Mouse (Mus musculus) adrenal gland, postnatal 36 days (tissue): Measurements from ENCODE around the gene Gm28036. TPM values are rescaled to one million over a fixed set of nuclear protein-coding genes. Genes with fewer than 3 reads are reported as not detected.

Source experiments
- DNase-seq, 2 experiments: peaks; one replicate each; pipeline ENCODE4 v3.0.0; 2021; ENCODE audit warnings: mixed read lengths in 1 of 2
- total RNA-seq, 2 experiments: library from RNA; stranded (reverse); gene quantifications; 2 replicates each; pipeline ENCODE4 v1.2.3; 2021

Gm28036 gene
- total RNA-seq, 2 experiments from 2014 or later, result 17.6 to 30.3 TPM

- peak in 1 of 2 experiments; percentile 44 for DNase-seq
Observed at GRCm38 (mm10) chr2:156084541-156084940, 42.4 kb downstream of the Gm28036 start.

- DNase-seq, result no peak
Observed at GRCm38 (mm10) chr2:156080391-156080790, 46.5 kb downstream of the Gm28036 start.

DNA sequence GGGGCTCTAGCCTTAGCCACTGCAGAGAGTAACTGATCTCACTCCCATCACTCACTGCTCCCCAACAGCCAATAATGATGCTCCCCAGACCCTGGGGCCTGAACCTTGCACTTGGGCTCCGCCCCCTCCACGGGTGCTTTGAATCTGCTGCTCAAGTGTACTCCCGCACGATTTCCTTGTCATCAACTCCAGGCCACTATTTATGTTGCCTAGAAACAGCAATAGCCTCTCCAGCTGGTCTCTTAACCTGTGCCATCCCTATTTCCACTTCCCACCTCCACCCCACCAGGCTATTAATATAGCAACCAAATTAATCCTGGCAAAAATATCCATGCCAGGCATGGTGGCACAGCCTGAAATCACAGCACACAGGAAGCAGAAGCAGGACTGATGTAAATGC lies 47.2 kb downstream of the Gm28036 start:
- no peak for DNase-seq

DNA sequence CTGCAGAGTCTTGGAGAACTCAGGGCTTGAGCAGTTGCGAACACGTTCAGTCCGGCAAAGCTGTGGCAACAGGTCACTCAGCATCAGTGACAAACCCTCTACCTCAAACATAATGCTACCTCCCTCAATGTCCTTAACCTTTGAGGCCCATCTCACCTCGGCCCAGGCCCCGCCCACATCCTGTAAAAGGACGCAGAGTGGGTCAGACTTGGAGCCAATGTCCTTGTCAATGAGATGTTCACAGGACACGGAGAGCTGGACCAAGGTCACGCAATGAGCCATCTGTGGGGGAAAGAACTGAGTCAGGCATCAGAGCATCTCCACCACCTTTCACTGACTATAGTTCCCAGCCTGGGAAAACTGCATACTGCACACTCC lies 47.7 kb downstream of the Gm28036 start:
- peak; percentile 71 to 83 for DNase-seq

- no peak for DNase-seq
Observed at GRCm38 (mm10) chr2:156078421-156079182, 48.3 kb downstream of the Gm28036 start.

DNA sequence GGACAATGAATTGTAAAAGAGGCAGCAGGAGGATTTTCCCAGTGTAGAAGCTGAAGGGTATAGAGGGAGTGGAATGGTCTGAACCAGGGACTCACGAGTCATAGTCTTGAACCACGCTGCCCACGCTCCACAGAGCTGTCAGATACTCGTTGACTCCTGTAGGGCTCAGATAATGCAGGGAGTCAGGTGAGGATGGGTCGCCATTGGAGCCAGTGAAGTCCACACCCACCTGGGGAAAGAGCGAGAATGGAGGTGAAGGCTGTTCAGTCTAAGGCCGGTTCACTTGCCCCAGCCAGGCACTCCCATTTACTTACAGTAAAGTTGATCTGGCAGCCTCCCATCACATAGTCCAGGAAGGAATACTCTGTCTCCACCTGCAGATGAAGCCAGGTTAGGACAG lies 49.4 kb downstream of the Gm28036 start:
- no peak for DNase-seq

DNA sequence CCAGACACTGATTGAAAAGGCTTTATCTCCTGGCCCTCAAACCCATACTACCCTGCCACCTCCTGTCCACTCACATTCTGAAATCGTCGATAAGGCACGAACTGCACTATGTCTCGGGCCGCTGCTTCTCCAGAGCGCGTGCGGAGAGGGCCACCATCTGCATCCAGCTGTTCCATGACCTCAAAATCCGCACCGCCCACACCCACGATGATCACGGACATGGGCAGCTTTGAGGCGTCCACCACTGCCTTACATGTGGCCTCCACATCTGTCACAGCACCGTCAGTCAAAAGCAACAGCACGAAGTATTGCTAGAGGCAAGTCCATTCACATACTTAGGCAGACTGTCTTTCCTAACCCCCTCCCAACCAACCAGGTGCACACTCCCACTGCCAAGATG lies 53.2 kb downstream of the Gm28036 start:
- no peak for DNase-seq

DNA sequence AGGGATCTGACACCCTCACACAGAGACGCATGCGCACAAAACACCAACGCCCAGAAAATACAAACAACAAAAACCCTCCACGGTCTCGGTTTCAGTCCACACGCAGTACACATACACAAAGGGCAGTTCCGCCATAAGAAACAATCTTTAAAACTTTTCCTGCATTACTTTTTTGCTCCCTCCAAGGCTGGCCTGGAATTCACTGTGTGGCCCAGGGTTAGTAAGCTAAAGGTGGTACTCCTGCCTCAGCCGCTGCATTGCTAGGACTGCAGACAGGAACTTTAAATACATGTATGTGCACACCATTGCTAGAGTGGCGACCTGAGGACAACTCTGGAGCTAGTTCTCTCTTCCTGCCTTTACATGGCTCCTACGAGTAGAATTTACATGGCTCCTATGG lies 55.7 kb downstream of the Gm28036 start:
- DNase-seq, result no peak

GRCm38 (mm10) chr2:156067916-156068315 lies 59.0 kb downstream of the Gm28036 start:
- DNase-seq, result no peak

DNA sequence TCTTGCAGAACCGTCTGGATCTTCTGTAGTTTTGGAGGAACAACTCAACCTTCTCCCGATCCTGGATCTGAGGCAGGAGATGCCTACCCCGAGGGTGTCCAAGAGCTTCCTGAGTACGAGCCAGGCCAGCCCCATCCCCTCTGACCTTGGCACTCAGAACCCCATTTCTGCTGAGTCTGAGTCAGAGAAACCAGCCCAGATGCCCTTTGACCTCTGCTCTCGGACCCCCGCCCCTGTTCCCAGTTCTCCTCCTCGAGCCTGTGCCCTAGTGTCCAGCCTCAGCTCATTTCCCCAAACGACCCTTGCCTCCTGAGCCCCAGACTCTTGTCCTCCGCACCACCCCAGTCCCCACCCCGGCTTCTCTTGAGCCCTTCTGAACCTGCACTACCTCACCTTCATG lies 60.8 kb downstream of the Gm28036 start:
- DNase-seq, result no peak

GRCm38 (mm10) chr2:156065099-156066041 lies 61.5 kb downstream of the Gm28036 start, which contains the start of gene Spag4:
Gene Spag4, plus strand, starts transcription at chr2:156065175.
- peak; percentile 90 to 93 for DNase-seq

GRCm38 (mm10) chr2:156052816-156053215 lies 74.1 kb downstream of the Gm28036 start, which contains the start of gene Fer1l4:
Gene Fer1l4, minus strand, starts transcription at chr2:156052947.
- DNase-seq, result no peak

DNA sequence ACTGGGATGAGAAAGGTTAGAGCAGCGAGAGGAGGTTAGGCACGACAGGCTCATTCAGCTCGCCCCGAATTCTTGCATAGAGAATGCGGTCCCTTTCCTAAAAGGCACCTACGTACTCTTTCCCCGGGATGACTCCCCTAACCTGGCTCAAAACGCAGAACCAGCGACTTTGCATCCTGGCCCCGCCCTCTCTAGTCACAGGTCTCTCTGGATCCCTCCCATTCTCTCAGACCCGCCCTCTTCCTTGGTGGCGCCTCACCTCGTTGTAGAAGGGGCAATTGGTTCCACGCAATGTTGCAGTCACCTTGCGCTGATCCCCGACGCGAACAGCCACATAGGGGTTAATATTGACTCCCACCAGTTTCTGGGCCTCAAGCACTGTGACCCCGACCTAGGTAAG lies 79.0 kb downstream of the Gm28036 start:
- DNase-seq, result no peak

GRCm38 (mm10) chr2:156042903-156043302 lies 84.0 kb downstream of the Gm28036 start:
- no peak for DNase-seq

- no peak for DNase-seq
Observed at GRCm38 (mm10) chr2:156039390-156039789, 87.5 kb downstream of the Gm28036 start.

- DNase-seq, result no peak
Observed at GRCm38 (mm10) chr2:156025482-156025881, 101.4 kb downstream of the Gm28036 start.

Other genes with a start within 250 kb of the Gm28036 start
- gene Uqcc1, start 196.8 kb downstream of the Gm28036 start, total RNA-seq, result 100 to 1,000 TPM; 103 to 126 TPM
- gene Gm15557, start 186.4 kb downstream of the Gm28036 start, total RNA-seq, result not detected
- under 1 TPM; 0.56 to 0.89 TPM for gene Gdf5, start 181.7 kb downstream of the Gm28036 start, total RNA-seq
- gene Cep250, start 170.6 kb downstream of the Gm28036 start, total RNA-seq, result 10 to 100 TPM; 11.5 to 11.9 TPM
- gene 6430550D23Rik, start 119.1 kb downstream of the Gm28036 start, total RNA-seq, result 1 to 10 TPM; 1.5 to 2.8 TPM
- 100 to 1,000 TPM; 235 to 250 TPM for gene Ergic3, start 119.0 kb downstream of the Gm28036 start, total RNA-seq
- gene Fer1l4, start 74.1 kb downstream of the Gm28036 start, total RNA-seq, result not detected
- gene Spag4, start 61.9 kb downstream of the Gm28036 start, total RNA-seq, result 1 to 10 TPM; 2.5 to 3.7 TPM
- 10 to 100 TPM; 47.5 to 55.6 TPM for gene Cpne1, start 15.1 kb downstream of the Gm28036 start, total RNA-seq
- gene Rbm12, start 15.1 kb downstream of the Gm28036 start, total RNA-seq, result 10 to 100 TPM; 21.9 to 29.4 TPM
- 100 to 1,000 TPM; 319 to 321 TPM for gene Romo1, start 16.9 kb upstream of the Gm28036 start, total RNA-seq
- gene Nfs1, start 17.1 kb upstream of the Gm28036 start, total RNA-seq, result 10 to 100 TPM; 82.1 to 90.9 TPM
- 100 to 1,000 TPM; 334 to 392 TPM for gene Rbm39, start 53.1 kb upstream of the Gm28036 start, total RNA-seq
- 10 to 100 TPM; 31.8 to 45.5 TPM for gene Phf20, start 69.4 kb upstream of the Gm28036 start, total RNA-seq
- gene Cnbd2, start 185.2 kb upstream of the Gm28036 start, total RNA-seq, result 1 to 10 TPM; 2.2 to 2.7 TPM
- gene Scand1, start 185.6 kb upstream of the Gm28036 start, total RNA-seq, result 100 to 1,000 TPM; 101 to 132 TPM